Mouse (Mus musculus) heart, adult 11 months (tissue): ENCODE data around the gene 4930503B20Rik.

Source experiments
- DNase-seq: peaks from one replicate; pipeline ENCODE4 v3.0.0; 2022

Gene 4930503B20Rik

GRCm38 (mm10) chr3:146651217-146651616 lies at the start of gene 4930503B20Rik:
4930503B20Rik (minus strand) TSS chr3:146651317.
- DNase-seq = peak; percentile 19

GRCm38 (mm10) chr3:146700051-146700450 lies 48.9 kb upstream of the 4930503B20Rik start:
- DNase-seq = peak; percentile 89

- no peak for DNase-seq
Observed at GRCm38 (mm10) chr3:146698982-146699381, 47.9 kb upstream of the 4930503B20Rik start.

GRCm38 (mm10) chr3:146692547-146692946 lies 41.4 kb upstream of the 4930503B20Rik start:
- DNase-seq = peak; percentile 48

- DNase-seq = peak; percentile 85
Observed at GRCm38 (mm10) chr3:146687121-146687725, 36.1 kb upstream of the 4930503B20Rik start.

GRCm38 (mm10) chr3:146686428-146686827 lies 35.3 kb upstream of the 4930503B20Rik start:
- DNase-seq = peak; percentile 89

GRCm38 (mm10) chr3:146684811-146685675 lies 33.9 kb upstream of the 4930503B20Rik start, which contains the start of gene Samd13:
Samd13 (minus strand) TSS chr3:146685592.
- peak; percentile 97 for DNase-seq

GRCm38 (mm10) chr3:146683095-146683494 lies 32.0 kb upstream of the 4930503B20Rik start:
- DNase-seq = no peak

- peak; percentile 92 for DNase-seq
Observed at GRCm38 (mm10) chr3:146682140-146682651, 31.1 kb upstream of the 4930503B20Rik start.

- peak; percentile 64 for DNase-seq
Observed at GRCm38 (mm10) chr3:146681696-146682095, 30.6 kb upstream of the 4930503B20Rik start.

- DNase-seq = peak; percentile 80
Observed at GRCm38 (mm10) chr3:146680625-146681024, 29.5 kb upstream of the 4930503B20Rik start.

- DNase-seq = peak; percentile 70
Observed at GRCm38 (mm10) chr3:146679646-146680045, 28.5 kb upstream of the 4930503B20Rik start.

- DNase-seq = peak; percentile 65
Observed at GRCm38 (mm10) chr3:146676193-146676592, 25.1 kb upstream of the 4930503B20Rik start.

GRCm38 (mm10) chr3:146675101-146675500 lies 24.0 kb upstream of the 4930503B20Rik start:
- DNase-seq = peak; percentile 28

- peak; percentile 96 for DNase-seq
Observed at GRCm38 (mm10) chr3:146671121-146671520, 20.0 kb upstream of the 4930503B20Rik start.

GRCm38 (mm10) chr3:146661907-146662306 lies 10.8 kb upstream of the 4930503B20Rik start:
- peak; percentile 51 for DNase-seq

- DNase-seq = peak; percentile 79
Observed at GRCm38 (mm10) chr3:146661001-146661400, 9.9 kb upstream of the 4930503B20Rik start.

GRCm38 (mm10) chr3:146659321-146659720 lies 8.2 kb upstream of the 4930503B20Rik start:
- peak; percentile 86 for DNase-seq

GRCm38 (mm10) chr3:146658061-146658639 lies 7.0 kb upstream of the 4930503B20Rik start:
- DNase-seq = peak; percentile 79

GRCm38 (mm10) chr3:146657433-146657832 lies 6.3 kb upstream of the 4930503B20Rik start:
- peak; percentile 86 for DNase-seq

- DNase-seq = peak; percentile 79
Observed at GRCm38 (mm10) chr3:146655111-146655577, 4.0 kb upstream of the 4930503B20Rik start.

GRCm38 (mm10) chr3:146653692-146654091 lies 2.6 kb upstream of the 4930503B20Rik start:
- DNase-seq = peak; percentile 84

GRCm38 (mm10) chr3:146652431-146652830 lies 1.3 kb upstream of the 4930503B20Rik start:
- peak; percentile 51 for DNase-seq
